Mouse (Mus musculus) left cerebral cortex, adult 9 months (tissue): ENCODE data around the gene Rhbdl1.

Experiments
- DNase-seq, 2 experiments: peaks; one replicate each; pipeline ENCODE4 v3.0.0; 2022; ENCODE audit warnings: low spot score in 2 of 2

Gene Rhbdl1

DNA sequence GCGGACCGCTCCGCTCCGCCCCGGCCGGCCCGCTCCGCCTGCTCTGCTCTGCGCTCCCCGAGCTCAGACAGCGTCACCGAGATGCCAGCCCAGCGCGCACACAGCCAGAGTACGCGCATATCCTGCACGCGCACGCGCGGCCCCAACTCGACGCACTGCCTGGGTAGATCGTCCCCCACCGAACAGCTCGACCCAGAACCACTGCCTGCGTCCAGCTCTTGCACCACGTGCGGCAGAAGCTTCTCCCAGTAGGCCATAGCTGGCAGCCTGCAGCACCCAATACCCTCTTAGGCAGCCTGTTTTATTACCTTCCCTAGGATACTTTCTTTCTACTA, at the start of gene Rhbdl1:
TSS of gene Rhbdl1 (minus strand) at position 220 of the 335 bp plus-strand sequence.
- DNase-seq: peak in 1 of 2 experiments; percentile 84

- no peak for DNase-seq
Observed at GRCm38 (mm10) chr17:25886806-25887205, 49.7 kb upstream of the Rhbdl1 start.

GRCm38 (mm10) chr17:25885636-25886035, 48.5 kb upstream of the Rhbdl1 start:
- DNase-seq: no peak

DNA sequence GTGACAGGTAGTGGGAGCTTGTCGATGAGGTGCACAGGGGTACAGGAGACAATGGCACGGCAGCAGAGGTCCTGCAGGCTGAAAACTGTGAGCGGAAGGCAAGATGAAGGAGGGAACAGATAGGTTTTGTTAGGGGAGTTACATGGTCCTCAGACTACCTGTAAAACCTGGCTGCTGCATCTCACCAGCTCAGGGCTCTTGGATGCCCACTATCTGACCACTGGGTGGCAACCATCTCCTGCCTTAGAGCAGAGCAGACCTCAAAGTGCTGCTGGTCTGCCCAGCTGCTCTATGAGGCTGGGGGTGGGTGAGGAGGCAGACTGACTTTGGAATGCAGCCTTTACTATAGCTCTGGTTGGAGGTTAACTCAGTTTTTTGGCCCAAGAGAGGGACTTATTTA, 46.7 kb upstream of the Rhbdl1 start:
- DNase-seq: no peak

DNA sequence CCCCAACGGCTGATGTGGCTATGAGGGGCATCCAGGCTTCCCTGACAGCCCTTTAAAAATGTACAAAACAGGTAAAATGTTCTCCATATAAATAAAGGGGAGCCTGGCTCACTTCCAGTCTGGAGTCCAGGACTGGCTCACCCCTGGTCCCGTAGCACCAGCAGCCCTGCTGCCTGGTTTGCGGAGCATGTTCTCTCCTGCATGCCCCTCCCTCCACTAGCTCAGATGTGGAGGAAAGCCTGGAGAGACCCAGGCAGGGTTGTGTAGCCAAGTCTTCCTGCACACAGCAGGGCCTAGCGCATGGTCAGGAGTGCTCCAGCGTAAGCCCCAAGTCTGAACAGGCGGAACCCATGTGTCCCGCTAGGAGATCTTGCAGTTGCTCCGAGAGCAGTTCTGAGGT, 46.2 kb upstream of the Rhbdl1 start:
- no peak for DNase-seq

- no peak for DNase-seq
Observed at GRCm38 (mm10) chr17:25882306-25882705, 45.2 kb upstream of the Rhbdl1 start.

GRCm38 (mm10) chr17:25881691-25882090, 44.6 kb upstream of the Rhbdl1 start:
- no peak for DNase-seq

DNA sequence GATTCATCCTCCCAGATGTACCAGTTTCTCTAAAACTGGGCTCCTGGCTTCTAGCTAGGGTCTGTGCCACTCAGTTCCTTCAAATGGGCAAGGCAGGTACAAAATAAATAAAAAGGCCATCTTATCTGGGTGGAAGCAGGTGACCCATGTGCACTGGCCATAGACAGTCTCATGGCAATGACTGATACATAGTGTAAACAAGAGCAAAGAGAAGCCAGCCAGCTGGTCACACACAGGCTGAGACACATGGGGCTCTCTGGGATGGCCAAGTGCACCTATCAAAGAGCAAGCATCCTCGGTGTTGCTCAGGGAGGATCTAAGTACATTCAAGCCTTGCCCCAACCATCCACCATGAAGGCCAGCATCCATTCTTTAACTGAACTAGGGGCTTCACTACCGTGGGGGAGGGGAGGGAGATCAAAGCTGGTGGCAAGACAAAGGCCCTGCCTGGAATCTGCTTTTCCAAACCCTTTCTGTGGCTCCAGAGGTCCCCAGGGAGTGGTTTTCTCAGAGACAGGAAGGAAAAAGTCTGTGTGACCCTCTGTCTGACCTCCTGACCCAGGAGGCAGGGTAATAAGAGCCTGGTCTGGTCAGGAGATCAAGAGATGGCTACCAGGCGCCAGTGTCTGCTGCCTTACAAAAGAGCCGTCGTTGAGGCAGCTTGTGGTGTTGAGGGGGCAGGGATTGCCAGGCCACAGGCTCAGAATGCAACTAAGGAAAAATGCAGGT, 44.0 kb upstream of the Rhbdl1 start:
- DNase-seq: no peak

DNA sequence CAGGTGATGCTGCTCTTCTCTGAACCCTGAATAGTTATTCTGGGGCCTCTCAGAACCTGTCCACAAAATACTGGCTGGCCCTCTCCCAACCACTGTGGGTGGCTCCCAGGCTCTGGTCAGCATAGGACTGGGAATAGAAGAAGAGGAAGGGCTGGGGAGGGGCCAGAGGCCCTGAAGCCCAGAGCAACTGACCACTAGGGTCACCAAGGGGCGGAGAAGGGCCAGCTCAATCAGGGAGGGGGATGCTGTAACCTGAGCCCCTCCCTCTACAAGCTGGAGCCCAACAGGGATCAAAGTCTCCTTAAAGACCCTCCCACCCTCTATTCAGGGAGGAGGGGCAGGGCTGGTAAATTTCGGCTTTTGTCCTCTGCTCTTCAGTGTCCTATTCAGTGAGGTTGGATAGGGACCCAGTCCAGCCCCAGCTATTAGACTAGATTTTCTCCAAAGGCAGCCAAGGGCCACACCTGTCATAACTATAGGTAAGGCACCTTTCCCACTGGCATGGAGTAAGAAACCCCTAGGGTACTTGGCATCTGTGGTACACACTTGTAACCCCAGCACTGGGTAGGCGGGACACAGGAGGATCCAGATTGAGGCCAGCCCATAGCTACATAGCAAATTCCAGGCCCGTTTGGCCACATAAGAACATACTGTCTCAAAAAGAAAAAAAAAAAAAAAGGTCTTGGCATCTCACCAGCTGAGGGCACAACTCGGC, 43.3 kb upstream of the Rhbdl1 start, which contains the start of gene Wfikkn1:
TSS of gene Wfikkn1 (minus strand) at position 663 of the 715 bp plus-strand sequence.
- DNase-seq: no peak

DNA sequence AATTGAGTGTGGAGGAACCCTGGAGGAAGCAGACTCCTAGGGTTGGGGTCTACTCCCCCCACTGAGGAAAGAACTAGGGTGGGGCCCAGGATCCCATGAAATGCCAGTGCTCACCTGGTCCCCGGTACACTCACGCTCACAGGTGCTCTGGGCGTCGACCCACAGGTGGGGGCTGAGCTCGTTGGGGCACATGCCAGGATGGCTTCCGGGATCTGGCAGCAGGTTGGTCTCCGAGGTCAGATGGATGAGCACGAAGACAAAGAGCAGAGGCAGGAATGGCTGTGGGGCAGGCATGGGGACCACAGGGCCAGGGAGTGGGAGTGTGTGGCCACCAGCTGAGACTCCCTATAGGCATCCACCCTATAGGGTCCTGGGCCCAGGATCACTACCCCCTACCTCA, 42.7 kb upstream of the Rhbdl1 start:
- no peak for DNase-seq

DNA sequence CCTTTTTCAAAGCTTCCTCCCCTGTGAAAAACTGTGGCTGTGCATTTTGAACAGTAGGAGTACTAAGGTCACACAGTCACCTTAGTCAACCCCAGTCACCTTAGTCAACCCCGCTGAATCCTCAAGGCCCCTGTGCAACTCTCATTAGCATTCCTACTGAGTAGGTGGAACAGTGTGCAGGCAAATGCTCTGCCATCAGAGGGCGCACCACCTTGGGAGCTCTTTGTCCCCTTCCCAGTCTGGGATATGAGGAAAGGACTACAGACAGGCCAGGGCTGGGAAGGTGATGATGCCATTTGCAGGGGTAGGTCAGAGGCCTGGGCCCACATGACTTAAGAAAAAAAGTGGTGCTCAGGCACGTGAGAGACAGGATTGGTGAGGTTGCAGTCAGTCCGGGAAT, 42.2 kb upstream of the Rhbdl1 start:
- DNase-seq: no peak

- no peak for DNase-seq
Observed at GRCm38 (mm10) chr17:25878611-25879180, 41.6 kb upstream of the Rhbdl1 start.

- DNase-seq: no peak
Observed at GRCm38 (mm10) chr17:25877741-25878610, 40.9 kb upstream of the Rhbdl1 start.

DNA sequence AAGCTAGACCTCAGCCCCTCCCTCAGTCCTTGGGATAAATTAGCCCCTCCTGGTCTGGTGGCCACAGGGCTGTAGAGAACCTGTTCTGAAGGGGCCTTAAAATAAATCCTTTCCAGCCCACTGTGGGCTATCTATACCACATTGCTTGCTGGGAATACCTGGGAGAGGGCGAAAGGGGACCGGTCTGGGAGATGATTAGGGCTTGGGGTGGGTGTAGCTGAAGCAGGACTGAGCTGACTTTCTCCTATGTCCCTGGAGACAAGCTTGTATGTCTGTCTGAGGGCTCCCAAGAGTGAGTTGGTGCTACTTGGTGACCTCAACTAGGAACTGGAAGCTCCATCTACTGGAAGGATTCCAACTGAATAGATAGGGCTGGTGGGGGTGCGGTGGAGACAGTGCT, 39.9 kb upstream of the Rhbdl1 start:
- no peak for DNase-seq

DNA sequence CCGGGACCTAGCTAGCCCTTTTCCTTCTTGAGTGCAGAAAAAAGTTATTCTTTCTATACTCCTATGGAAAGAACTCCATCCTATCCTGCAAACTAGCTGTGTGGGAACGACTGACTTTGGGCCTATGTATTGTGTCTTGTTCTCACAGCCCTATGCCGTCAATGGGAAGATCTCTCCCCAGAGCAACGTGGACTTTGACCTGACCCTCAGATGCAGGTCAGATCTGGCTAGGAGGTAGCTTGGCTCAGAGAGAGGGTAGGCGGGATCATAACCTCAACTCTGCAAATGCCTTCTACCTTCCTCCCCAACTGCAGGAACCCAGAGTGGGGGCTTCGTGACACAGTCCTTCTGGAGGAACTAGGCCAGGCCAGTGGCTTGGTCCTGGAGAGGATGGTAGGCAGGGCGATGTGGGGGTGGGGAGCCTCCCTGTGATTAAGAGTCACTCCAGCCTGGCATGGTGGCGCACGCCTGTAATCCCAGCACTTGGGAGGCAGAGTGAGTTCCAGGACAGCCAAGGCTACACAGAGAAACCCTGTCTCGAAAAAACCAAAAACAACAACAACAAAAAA, 39.3 kb upstream of the Rhbdl1 start:
- DNase-seq: no peak

- DNase-seq: peak; percentile 73 to 89
Observed at GRCm38 (mm10) chr17:25875171-25876136, 38.4 kb upstream of the Rhbdl1 start.

GRCm38 (mm10) chr17:25874721-25875170, 37.7 kb upstream of the Rhbdl1 start, which contains the start of gene Mettl26:
Gene Mettl26, plus strand, starts transcription at chr17:25875074.
- peak; percentile 81 to 100 for DNase-seq

- DNase-seq: no peak
Observed at GRCm38 (mm10) chr17:25874148-25874720, 37.1 kb upstream of the Rhbdl1 start.

DNA sequence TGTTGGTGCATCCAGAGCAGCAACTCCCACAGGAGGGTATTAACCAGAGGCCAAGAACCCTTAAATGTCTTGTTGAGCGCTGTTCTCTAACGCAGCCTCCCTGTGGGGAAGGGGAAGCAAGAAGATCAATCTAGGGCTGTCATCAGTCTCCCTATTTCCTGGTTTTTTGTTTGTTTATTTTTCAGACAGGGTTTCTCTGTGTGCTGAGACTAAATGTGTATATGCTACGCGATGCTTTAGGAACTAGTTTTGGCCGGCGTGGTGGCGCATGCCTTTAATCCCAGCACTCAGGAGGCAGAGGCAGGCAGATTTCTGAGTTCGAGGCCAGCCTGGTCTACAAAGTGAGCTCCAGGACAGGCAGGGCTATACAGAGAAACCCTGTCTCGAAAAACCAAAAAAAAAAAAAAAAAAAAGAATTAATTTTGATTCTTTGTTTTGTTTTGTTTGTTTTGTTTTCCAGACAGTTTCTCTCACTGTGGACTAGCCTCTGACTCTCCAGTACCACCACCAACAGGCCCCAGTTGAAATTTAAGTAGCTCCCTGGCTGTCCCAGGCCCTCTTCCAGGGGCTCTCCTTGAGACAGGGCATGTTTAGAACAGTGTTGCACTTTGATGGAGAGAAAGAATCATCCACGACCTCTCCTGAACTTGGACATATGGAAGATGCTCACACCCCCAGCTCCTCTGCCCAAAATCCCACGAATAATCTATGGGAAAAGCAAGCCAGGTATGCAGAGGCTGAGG, 36.5 kb upstream of the Rhbdl1 start:
- no peak for DNase-seq
